ENCODE assay signal across 12 mouse cellular contexts in genomic region chr10:88346454-88347245, GRCm38 (mm10). TPM values are rescaled to one million over a fixed set of nuclear protein-coding genes. Genes with fewer than 3 reads are reported as not detected.
A peak's percentile ranks its signal among the peaks of the same experiment; 100 is the strongest.
DNase-seq lines count a peak whose midpoint lies in the region; ATAC-seq and TF ChIP-seq lines count a peak whose summit lies in the region.
"Had no signal": no experiment of that assay in that cellular context is flagged by ENCODE, and none has a peak within 500 bp of the region (broad histone marks: within the 10 kb centered on the region; RNA-seq: fewer than 3 reads in every experiment).

No protein-coding gene starts in this region.

- no peaks in the 10 kb centered on the region for H3K36me3 ChIP-seq in heart, embryonic 16.5 days (ENCODE audit: control insufficient read depth, insufficient read depth)
- H3K36me3 ChIP-seq in thymus, adult 2 months (ENCODE audit: control insufficient read depth, insufficient read depth, low read length): no peaks in the 10 kb centered on the region

- H3K27me3 ChIP-seq in heart, embryonic 16.5 days (ENCODE audit: control insufficient read depth, insufficient read depth, low read length): no peaks in the 10 kb centered on the region
- no peaks in the 10 kb centered on the region for H3K27me3 ChIP-seq in thymus, adult 2 months (ENCODE audit: control insufficient read depth, insufficient read depth, low read length)

- peaks cover 5% of the 10 kb centered on the region; the same call in 1 of the 2 replicates for H3K4me1 ChIP-seq in heart, embryonic 16.5 days (ENCODE audit: control insufficient read depth, insufficient read depth, low read length)
- peaks cover 24% of the 10 kb centered on the region for H3K4me1 ChIP-seq in bone marrow macrophage, adult 2 months (ENCODE audit: control insufficient read depth, insufficient read depth, low read length)
- no peaks in the 10 kb centered on the region for H3K4me1 ChIP-seq in thymus, adult 2 months (replicated peaks; ENCODE audit: control insufficient read depth, insufficient read depth, low read length)

- WGBS in heart, embryonic 16.5 days: 66% methylated on average over 12 of the region's 12 CpGs
- 61% methylated on average over 12 of the region's 12 CpGs for WGBS in thymus, adult 2 months

- no peak for ATAC-seq in heart, embryonic 16.5 days (replicated peaks; ENCODE audit: extremely low read depth, insufficient read depth, low FRiP score)
- peak; percentile 8; the same call in 1 of the 2 replicates for ATAC-seq in megakaryocyte, adult 5-6 weeks (ENCODE audit: poor library complexity, severe bottlenecking)
- no peak for ATAC-seq in erythroblast, adult 5-6 weeks (replicated peaks; ENCODE audit: low FRiP score, poor library complexity, severe bottlenecking)
- ATAC-seq: hindbrain, embryonic 16.5 days had no signal

- H3K9ac ChIP-seq in heart, embryonic 16.5 days (ENCODE audit: low read length): 0 out of 2 replicates have a peak overlapping the region, but pooled peaks have one; percentile 8

- no peak overlapping the region for H3K4me3 ChIP-seq in heart, embryonic 16.5 days (ENCODE audit: low read length)
- peak overlapping the region; percentile 44 for H3K4me3 ChIP-seq in bone marrow macrophage, adult 2 months (ENCODE audit: insufficient read depth, low read length)
- no peak overlapping the region for H3K4me3 ChIP-seq in thymus, adult 2 months (ENCODE audit: control insufficient read depth, insufficient read depth, low read length)
- H3K4me3 ChIP-seq: erythroblast, embryonic 14.5 days had no signal

- no peak for DNase-seq in heart, adult 9 months (ENCODE audit: low spot score in 2 of 2)
- peak; percentile 20 for DNase-seq in ES-CJ7 (ENCODE audit: low read depth, low spot score)
- DNase-seq in thymus, adult 2 months: no peak
- DNase-seq: cerebellum, adult 9-11 months; liver; right cerebral cortex, postnatal 4 days had no signal

- H3K4me2 ChIP-seq in heart, embryonic 16.5 days (ENCODE audit: low read depth, low read length): peak overlapping the region; percentile 44

- H3K9me3 ChIP-seq in heart, embryonic 16.5 days (replicated peaks; ENCODE audit: control insufficient read depth, low read length): no peaks in the 10 kb centered on the region

- peak overlapping the region; percentile 34; the same call in 1 of the 2 replicates for H3K27ac ChIP-seq in heart, embryonic 16.5 days (ENCODE audit: low read length)
- peak overlapping the region; percentile 84 for H3K27ac ChIP-seq in bone marrow macrophage, adult 2 months (ENCODE audit: insufficient read depth, low read depth, low read length)
- no peak overlapping the region for H3K27ac ChIP-seq in thymus, adult 2 months (ENCODE audit: control insufficient read depth, insufficient read depth, low read length)

- TF ChIP-seq CTCF in bone marrow macrophage, adult 2 months (IDR thresholded peaks at IDR 0.05; ENCODE audit: low read depth, low read length): 0 out of 2 replicates have a peak, but pooled peaks have one; percentile 6
- TF ChIP-seq CTCF in thymus, adult 2 months (IDR thresholded peaks at IDR 0.05; ENCODE audit: borderline replicate concordance, control insufficient read depth, extremely low read depth, insufficient read depth, low read length, poor library complexity): no peak

- TF ChIP-seq POLR2A in bone marrow macrophage, adult 2 months (IDR thresholded peaks at IDR 0.05; ENCODE audit: borderline replicate concordance, low read depth, low read length): no peak
- no peak for TF ChIP-seq POLR2A in thymus, adult 2 months (IDR thresholded peaks at IDR 0.05; ENCODE audit: control insufficient read depth, extremely low read depth, insufficient read depth, low read length, poor library complexity)

RNA-seq across cellular contexts. Expression of gene Dram1, which starts 32.2 kb away (rescaled TPM):
- 3.3 and 11.8 TPM in 2 replicates for polyA plus RNA-seq in heart, embryonic 16.5 days (2015; fragmentation: Nextera tagmentation; extraction: Ambion mirVana)
- polyA plus RNA-seq in bone marrow macrophage, adult 2 months (2012; ENCODE audit: insufficient read depth, insufficient read length, missing spikeins): 76.0 and 77.0 TPM in 2 replicates
- 45.0 and 46.2 TPM in 2 replicates for total RNA-seq in megakaryocyte, adult 5-6 weeks (2015)
- total RNA-seq in megakaryocyte, adult 5-6 weeks (2017): 35.5 and 36.0 TPM in 2 replicates
- total RNA-seq in erythroblast, adult 5-6 weeks (2015; ENCODE audit: low replicate concordance): 13.8 and 19.0 TPM in 2 replicates
- total RNA-seq in erythroblast, adult 5-6 weeks (2017; ENCODE audit: low replicate concordance): 7.5 and 11.8 TPM in 2 replicates
- 19.3 and 24.9 TPM in 2 replicates for polyA plus RNA-seq in thymus, adult 2 months (2012; rRNA removed)
- polyA plus RNA-seq: erythroblast, embryonic 14.5 days had no signal

RNA-seq across cellular contexts. Expression of gene Gnptab, which starts 32.3 kb away (rescaled TPM):
- polyA plus RNA-seq in heart, embryonic 16.5 days (2015; fragmentation: Nextera tagmentation; extraction: Ambion mirVana): 9.4 and 9.6 TPM in 2 replicates
- 22.9 and 26.8 TPM in 2 replicates for polyA plus RNA-seq in bone marrow macrophage, adult 2 months (2012; ENCODE audit: insufficient read depth, insufficient read length, missing spikeins)
- 55.8 and 57.4 TPM in 2 replicates for total RNA-seq in megakaryocyte, adult 5-6 weeks (2015)
- 29.4 and 33.3 TPM in 2 replicates for total RNA-seq in megakaryocyte, adult 5-6 weeks (2017)
- 19.2 and 20.2 TPM in 2 replicates for total RNA-seq in erythroblast, adult 5-6 weeks (2015; ENCODE audit: low replicate concordance)
- 7.9 and 11.0 TPM in 2 replicates for total RNA-seq in erythroblast, adult 5-6 weeks (2017; ENCODE audit: low replicate concordance)
- polyA plus RNA-seq in thymus, adult 2 months (2012; rRNA removed): 14.3 and 16.0 TPM in 2 replicates
